Mouse (Mus musculus): ENCODE measurements at regions not wholly inside any gene's neighbourhood (a gene's known extent, or its start where the extent isn't known, plus 50 kb on each side); places are given as distances from the start of the nearest gene placed in this dataset.

DNA sequence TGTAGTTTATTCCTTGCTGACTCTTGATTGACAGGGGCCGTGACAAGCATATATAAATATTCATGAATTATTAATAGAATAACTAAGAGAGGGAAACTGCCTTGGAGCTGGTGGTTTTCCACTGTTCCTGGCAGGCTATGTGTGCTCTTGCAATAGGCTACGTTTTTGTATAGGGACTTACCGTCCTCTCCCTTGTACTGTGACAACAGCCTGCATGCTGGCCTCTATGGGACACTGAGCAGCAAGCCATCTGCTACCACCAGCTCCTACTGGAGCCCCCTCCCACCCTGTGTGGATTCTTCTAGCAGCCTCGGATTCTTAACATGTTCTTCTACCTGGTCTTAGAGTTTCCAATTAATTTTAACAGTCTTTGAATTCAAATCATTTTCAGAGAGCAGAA lies 261.6 kb upstream of the Id4 start:
- TF ChIP-seq CTCF (IDR thresholded peaks at IDR 0.05; ENCODE audit: borderline replicate concordance, insufficient read depth, low read length) (no peak), POLR2A (IDR thresholded peaks at IDR 0.05; ENCODE audit: low read depth, low read length) (no peak)
